Mouse (Mus musculus): ENCODE data around the gene Twnk. TPM values are rescaled to one million over a fixed set of nuclear protein-coding genes. Genes with fewer than 3 reads are reported as not detected.

Twnk gene
- polyA plus RNA-seq (2015; fragmentation: Nextera tagmentation; extraction: Ambion mirVana): 20.5 and 22.5 TPM in 2 replicates

GRCm38 (mm10) chr19:45005444-45005843 lies at the start of gene Twnk:
TSS of gene Twnk (plus strand) at chr19:45005663.
- Histone ChIP-seq H3K27me3 (replicated peaks) (no peaks in the 10 kb centered on the region), H3K4me2 (replicated peaks) (peak within 1 kb of the TSS; percentile 85), H3K9ac (peak within 1 kb of the TSS; percentile 83), H3K27ac (peak within 1 kb of the TSS; percentile 71), H3K4me3 (replicated peaks) (peak within 1 kb of the TSS; percentile 95), H3K9me3 (no peaks in the 10 kb centered on the region), H3K4me1 (replicated peaks) (peaks cover 19% of the 10 kb centered on the region), H3K36me3 (peaks cover 13% of the 10 kb centered on the region)
- ATAC-seq: peak; percentile 42
- WGBS: 9% methylated on average over 16 of the region's 16 CpGs

GRCm38 (mm10) chr19:44959633-44960032 lies 45.8 kb upstream of the Twnk start:
- no peak overlapping the region for H3K27ac ChIP-seq
- ATAC-seq: no peak
- peaks cover 34% of the 10 kb centered on the region for H3K36me3 ChIP-seq
- no peak overlapping the region for H3K4me2 ChIP-seq (replicated peaks)
- H3K9ac ChIP-seq: no peak overlapping the region
- no peaks in the 10 kb centered on the region for H3K4me1 ChIP-seq (replicated peaks)
- WGBS: over 99% methylated on average over 2 of the region's 2 CpGs
- no peaks in the 10 kb centered on the region for H3K27me3 ChIP-seq (replicated peaks)
- no peak overlapping the region for H3K4me3 ChIP-seq (replicated peaks)
- H3K9me3 ChIP-seq: no peaks in the 10 kb centered on the region

GRCm38 (mm10) chr19:44965978-44966377 lies 39.5 kb upstream of the Twnk start:
- no peak for ATAC-seq
- no peaks in the 10 kb centered on the region for H3K4me1 ChIP-seq (replicated peaks)
- H3K4me3 ChIP-seq (replicated peaks): no peak overlapping the region
- no peak overlapping the region for H3K9ac ChIP-seq
- no peaks in the 10 kb centered on the region for H3K27me3 ChIP-seq (replicated peaks)
- no peak overlapping the region for H3K4me2 ChIP-seq (replicated peaks)
- H3K27ac ChIP-seq: no peak overlapping the region
- 92% methylated on average over 1 of the region's 1 CpGs for WGBS
- no peaks in the 10 kb centered on the region for H3K9me3 ChIP-seq
- H3K36me3 ChIP-seq: peaks cover 48% of the 10 kb centered on the region

- Histone ChIP-seq H3K36me3 (peaks cover 47% of the 10 kb centered on the region), H3K4me1 (replicated peaks) (no peaks in the 10 kb centered on the region), H3K9me3 (no peaks in the 10 kb centered on the region), H3K27me3 (replicated peaks) (no peaks in the 10 kb centered on the region), H3K27ac (no peak overlapping the region), H3K4me3 (replicated peaks) (no peak overlapping the region), H3K4me2 (replicated peaks) (no peak overlapping the region), H3K9ac (no peak overlapping the region)
- no peak for ATAC-seq
- 81% methylated on average over 3 of the region's 3 CpGs for WGBS
Observed at GRCm38 (mm10) chr19:44968329-44968728, 37.1 kb upstream of the Twnk start.

GRCm38 (mm10) chr19:44976636-44977035 lies 28.8 kb upstream of the Twnk start:
- WGBS: 75% methylated on average over 6 of the region's 6 CpGs
- no peak for ATAC-seq
- Histone ChIP-seq H3K36me3 (peaks cover 48% of the 10 kb centered on the region), H3K4me3 (replicated peaks) (no peak overlapping the region), H3K27ac (no peak overlapping the region), H3K27me3 (replicated peaks) (no peaks in the 10 kb centered on the region), H3K4me2 (replicated peaks) (no peak overlapping the region), H3K9me3 (no peaks in the 10 kb centered on the region), H3K9ac (no peak overlapping the region), H3K4me1 (replicated peaks) (no peaks in the 10 kb centered on the region)

GRCm38 (mm10) chr19:44977148-44977547 lies 28.3 kb upstream of the Twnk start:
- ATAC-seq: no peak

GRCm38 (mm10) chr19:44980787-44981186 lies 24.7 kb upstream of the Twnk start:
- no peak for ATAC-seq
- H3K36me3 ChIP-seq: peaks cover 31% of the 10 kb centered on the region
- H3K4me3 ChIP-seq (replicated peaks): no peak overlapping the region
- 81% methylated on average over 2 of the region's 2 CpGs for WGBS
- H3K4me1 ChIP-seq (replicated peaks): no peaks in the 10 kb centered on the region
- no peak overlapping the region for H3K27ac ChIP-seq
- H3K4me2 ChIP-seq (replicated peaks): no peak overlapping the region
- H3K27me3 ChIP-seq (replicated peaks): no peaks in the 10 kb centered on the region
- no peak overlapping the region for H3K9ac ChIP-seq
- H3K9me3 ChIP-seq: no peaks in the 10 kb centered on the region

More at GRCm38 (mm10) chr19:44977148-44977547, 28.3 kb upstream of the Twnk start:
- Histone ChIP-seq H3K4me1 (replicated peaks) (no peaks in the 10 kb centered on the region), H3K4me2 (replicated peaks) (no peak overlapping the region), H3K9me3 (no peaks in the 10 kb centered on the region), H3K36me3 (peaks cover 49% of the 10 kb centered on the region), H3K27ac (no peak overlapping the region), H3K4me3 (replicated peaks) (no peak overlapping the region), H3K27me3 (replicated peaks) (no peaks in the 10 kb centered on the region), H3K9ac (no peak overlapping the region)
- 88% methylated on average over 6 of the region's 6 CpGs for WGBS

- ATAC-seq: no peak
- Histone ChIP-seq H3K36me3 (peaks cover 21% of the 10 kb centered on the region), H3K4me1 (replicated peaks) (peaks cover 8% of the 10 kb centered on the region), H3K4me3 (replicated peaks) (no peak overlapping the region), H3K4me2 (replicated peaks) (peak overlapping the region; percentile 28; the same call in 1 of the 2 replicates), H3K27me3 (replicated peaks) (no peaks in the 10 kb centered on the region), H3K27ac (peak overlapping the region; percentile 66), H3K9me3 (no peaks in the 10 kb centered on the region), H3K9ac (no peak overlapping the region)
- 48% methylated on average over 7 of the region's 7 CpGs for WGBS
Observed at GRCm38 (mm10) chr19:44982477-44983115, 22.9 kb upstream of the Twnk start.

GRCm38 (mm10) chr19:44983366-44983765 lies 22.1 kb upstream of the Twnk start:
- Histone ChIP-seq H3K4me3 (replicated peaks) (no peak overlapping the region), H3K4me1 (replicated peaks) (peaks cover 8% of the 10 kb centered on the region), H3K27me3 (replicated peaks) (no peaks in the 10 kb centered on the region), H3K36me3 (peaks cover 17% of the 10 kb centered on the region), H3K9me3 (no peaks in the 10 kb centered on the region), H3K9ac (no peak overlapping the region), H3K27ac (peak overlapping the region; percentile 64; the same call in 1 of the 2 replicates), H3K4me2 (replicated peaks) (no peak overlapping the region)
- ATAC-seq: no peak
- 84% methylated on average over 6 of the region's 6 CpGs for WGBS

GRCm38 (mm10) chr19:44984420-44984819 lies 21.0 kb upstream of the Twnk start:
- Histone ChIP-seq H3K27ac (peak overlapping the region; percentile 77), H3K9me3 (no peaks in the 10 kb centered on the region), H3K9ac (no peak overlapping the region), H3K4me3 (replicated peaks) (no peak overlapping the region), H3K27me3 (replicated peaks) (no peaks in the 10 kb centered on the region), H3K36me3 (peaks cover 12% of the 10 kb centered on the region), H3K4me1 (replicated peaks) (peaks cover 10% of the 10 kb centered on the region), H3K4me2 (replicated peaks) (no peak overlapping the region)
- ATAC-seq: no peak
- WGBS: 90% methylated on average over 4 of the region's 4 CpGs

- Histone ChIP-seq H3K9me3 (no peaks in the 10 kb centered on the region), H3K27ac (peak overlapping the region; percentile 88), H3K4me3 (replicated peaks) (no peak overlapping the region), H3K4me2 (replicated peaks) (peak overlapping the region; percentile 6; the same call in 1 of the 2 replicates), H3K27me3 (replicated peaks) (no peaks in the 10 kb centered on the region), H3K4me1 (replicated peaks) (peaks cover 16% of the 10 kb centered on the region), H3K9ac (no peak overlapping the region), H3K36me3 (peaks cover 7% of the 10 kb centered on the region; the same call in 1 of the 2 replicates)
- WGBS: 35% methylated on average over 5 of the region's 5 CpGs
- ATAC-seq: peak; percentile 59
Observed at GRCm38 (mm10) chr19:44985159-44985988, 20.1 kb upstream of the Twnk start.

GRCm38 (mm10) chr19:44987004-44987403 lies 18.5 kb upstream of the Twnk start:
- no peak overlapping the region for H3K4me3 ChIP-seq (replicated peaks)
- H3K4me2 ChIP-seq (replicated peaks): no peak overlapping the region
- no peaks in the 10 kb centered on the region for H3K27me3 ChIP-seq (replicated peaks)
- ATAC-seq: no peak
- no peak overlapping the region for H3K9ac ChIP-seq
- peak overlapping the region; percentile 88 for H3K27ac ChIP-seq
- no peaks in the 10 kb centered on the region for H3K9me3 ChIP-seq
- peaks cover 21% of the 10 kb centered on the region for H3K4me1 ChIP-seq (replicated peaks)
- H3K36me3 ChIP-seq: no peaks in the 10 kb centered on the region
- WGBS: 66% methylated on average over 6 of the region's 6 CpGs

Data from intestine, embryonic 15.5 days (tissue).